9 mouse cellular contexts compared by ENCODE assay signal in genomic region chr9:89827564-89827963, GRCm38 (mm10).
DNase-seq lines count a peak whose midpoint lies in the region; ATAC-seq and TF ChIP-seq lines count a peak whose summit lies in the region.
"Had no signal": no experiment of that assay in that cellular context is flagged by ENCODE, and none has a peak within 500 bp of the region (broad histone marks: within the 10 kb centered on the region; RNA-seq: fewer than 3 reads in every experiment).

No protein-coding gene starts in this region.

- H3K27ac ChIP-seq in heart, postnatal 0 days (ENCODE audit: low read depth) = no peak overlapping the region
- H3K27ac ChIP-seq in midbrain, embryonic 13.5 days = no peak overlapping the region
- H3K27ac ChIP-seq in midbrain, postnatal 0 days (ENCODE audit: low read depth, low read length) = no peak overlapping the region
- no peak overlapping the region for H3K27ac ChIP-seq in intestine, embryonic 14.5 days (ENCODE audit: low read depth)
- no peak overlapping the region for H3K27ac ChIP-seq in stomach, postnatal 0 days (replicated peaks)

- H3K4me2 ChIP-seq in heart, postnatal 0 days (ENCODE audit: low read depth, low read length) = peak overlapping the region; percentile 25; the same call in 1 of the 2 replicates
- H3K4me2 ChIP-seq in midbrain, embryonic 13.5 days (replicated peaks) = peak overlapping the region; percentile 41; the same call in 1 of the 2 replicates
- no peak overlapping the region for H3K4me2 ChIP-seq in midbrain, postnatal 0 days (ENCODE audit: low read depth, low read length, poor library complexity, severe bottlenecking)
- peak overlapping the region; percentile 40 for H3K4me2 ChIP-seq in intestine, embryonic 14.5 days (ENCODE audit: low read length)
- peak overlapping the region; percentile 40; the same call in 1 of the 2 replicates for H3K4me2 ChIP-seq in stomach, postnatal 0 days (replicated peaks; ENCODE audit: low read depth)

- intact Hi-C loops in gastrocnemius, postnatal 36 days (cut with DNase I) = loop anchor here (2.0 to 5.0 kb wide), 2 partner anchors 145 to 249 kb away; no protein-coding TSS in a partner anchor

- no peak overlapping the region for H3K9ac ChIP-seq in heart, postnatal 0 days (replicated peaks; ENCODE audit: low read depth, low read length)
- no peak overlapping the region for H3K9ac ChIP-seq in midbrain, embryonic 13.5 days (replicated peaks)
- H3K9ac ChIP-seq in midbrain, postnatal 0 days (replicated peaks; ENCODE audit: low read length, poor library complexity, severe bottlenecking) = no peak overlapping the region
- H3K9ac ChIP-seq in intestine, embryonic 14.5 days (ENCODE audit: low read length) = no peak overlapping the region
- no peak overlapping the region for H3K9ac ChIP-seq in stomach, postnatal 0 days (ENCODE audit: low read length)

- H3K9me3 ChIP-seq in heart, postnatal 0 days (replicated peaks; ENCODE audit: control insufficient read depth, low read length) = no peaks in the 10 kb centered on the region
- H3K9me3 ChIP-seq in midbrain, embryonic 13.5 days = no peaks in the 10 kb centered on the region
- no peaks in the 10 kb centered on the region for H3K9me3 ChIP-seq in midbrain, postnatal 0 days (ENCODE audit: low read length)
- H3K9me3 ChIP-seq in intestine, embryonic 14.5 days (ENCODE audit: control insufficient read depth, low read length) = no peaks in the 10 kb centered on the region
- no peaks in the 10 kb centered on the region for H3K9me3 ChIP-seq in stomach, postnatal 0 days (ENCODE audit: control insufficient read depth, low read length)

- no peak for TF ChIP-seq EP300 in heart, postnatal 0 days (IDR thresholded peaks at IDR 0.05; ENCODE audit: low read depth)
- TF ChIP-seq EP300 in stomach, postnatal 0 days (optimal IDR thresholded peaks at IDR 0.05) = no peak

- no peaks in the 10 kb centered on the region for H3K36me3 ChIP-seq in heart, postnatal 0 days (replicated peaks; ENCODE audit: control insufficient read depth, insufficient read depth, low read length)
- H3K36me3 ChIP-seq in midbrain, embryonic 13.5 days = no peaks in the 10 kb centered on the region
- no peaks in the 10 kb centered on the region for H3K36me3 ChIP-seq in midbrain, postnatal 0 days (ENCODE audit: insufficient read depth, low read length)
- H3K36me3 ChIP-seq in intestine, embryonic 14.5 days (ENCODE audit: control insufficient read depth, insufficient read depth, low read length) = no peaks in the 10 kb centered on the region
- H3K36me3 ChIP-seq in stomach, postnatal 0 days (ENCODE audit: control insufficient read depth, insufficient read depth, low read length) = no peaks in the 10 kb centered on the region

- TF ChIP-seq CTCF in heart, postnatal 0 days (IDR thresholded peaks at IDR 0.05; ENCODE audit: low read depth) = no peak
- TF ChIP-seq CTCF in midbrain, postnatal 0 days (IDR thresholded peaks at IDR 0.05) = no peak
- no peak for TF ChIP-seq CTCF in stomach, postnatal 0 days (IDR thresholded peaks at IDR 0.05; ENCODE audit: low read depth)

- H3K4me1 ChIP-seq in heart, postnatal 0 days (ENCODE audit: control insufficient read depth, insufficient read depth) = no peaks in the 10 kb centered on the region
- no peaks in the 10 kb centered on the region for H3K4me1 ChIP-seq in midbrain, embryonic 13.5 days (replicated peaks)
- no peaks in the 10 kb centered on the region for H3K4me1 ChIP-seq in midbrain, postnatal 0 days (ENCODE audit: insufficient read depth, low read length)
- no peaks in the 10 kb centered on the region for H3K4me1 ChIP-seq in intestine, embryonic 14.5 days (replicated peaks; ENCODE audit: control insufficient read depth, insufficient read depth, low read length)
- no peaks in the 10 kb centered on the region for H3K4me1 ChIP-seq in stomach, postnatal 0 days (replicated peaks; ENCODE audit: control insufficient read depth, insufficient read depth)

- 52% methylated on average over 5 of the region's 5 CpGs for WGBS in heart, postnatal 0 days
- 61% methylated on average over 5 of the region's 5 CpGs for WGBS in midbrain, embryonic 13.5 days
- WGBS in midbrain, postnatal 0 days = 57% methylated on average over 5 of the region's 5 CpGs
- WGBS in intestine, embryonic 14.5 days = 55% methylated on average over 5 of the region's 5 CpGs
- WGBS in stomach, postnatal 0 days = 50% methylated on average over 5 of the region's 5 CpGs

- no peak overlapping the region for H3K4me3 ChIP-seq in heart, postnatal 0 days (ENCODE audit: low read depth, low read length)
- H3K4me3 ChIP-seq in midbrain, embryonic 13.5 days (replicated peaks) = no peak overlapping the region
- no peak overlapping the region for H3K4me3 ChIP-seq in midbrain, postnatal 0 days (ENCODE audit: low read depth, low read length)
- H3K4me3 ChIP-seq in intestine, embryonic 14.5 days (ENCODE audit: low read depth, low read length) = no peak overlapping the region
- H3K4me3 ChIP-seq in stomach, postnatal 0 days (ENCODE audit: low read depth, low read length) = no peak overlapping the region
- H3K4me3 ChIP-seq: erythroblast, embryonic 14.5 days had no signal

- DNase-seq in heart, postnatal 0 days (ENCODE audit: low spot score) = no peak
- no peak for DNase-seq in heart, adult 11 months
- DNase-seq in midbrain, postnatal 0 days (ENCODE audit: low spot score) = no peak
- no peak for DNase-seq in intestine, embryonic 14.5 days (ENCODE audit: low spot score)
- no peak for DNase-seq in stomach, postnatal 0 days (ENCODE audit: low spot score)
- DNase-seq in gastrocnemius, postnatal 36 days = no peak
- no peak for DNase-seq in adrenal gland, adult 8-10 months

- no peaks in the 10 kb centered on the region for H3K27me3 ChIP-seq in heart, postnatal 0 days (ENCODE audit: control insufficient read depth, insufficient read depth, low read length)
- H3K27me3 ChIP-seq in midbrain, embryonic 13.5 days = no peaks in the 10 kb centered on the region
- H3K27me3 ChIP-seq in midbrain, postnatal 0 days (ENCODE audit: insufficient read depth, low read length) = no peaks in the 10 kb centered on the region; the same call in 1 of the 2 replicates
- no peaks in the 10 kb centered on the region for H3K27me3 ChIP-seq in intestine, embryonic 14.5 days (replicated peaks; ENCODE audit: control insufficient read depth, insufficient read depth, low read length)
- H3K27me3 ChIP-seq in stomach, postnatal 0 days (ENCODE audit: control insufficient read depth, insufficient read depth, low read length) = no peaks in the 10 kb centered on the region

- ATAC-seq in heart, postnatal 0 days (ENCODE audit: insufficient read depth, low read depth) = no peak
- no peak for ATAC-seq in midbrain, embryonic 13.5 days
- ATAC-seq in midbrain, postnatal 0 days (ENCODE audit: low FRiP score) = no peak
- no peak for ATAC-seq in intestine, embryonic 14.5 days (replicated peaks; ENCODE audit: low FRiP score, low TSS enrichment, low read depth)
- no peak; the same call in 1 of the 2 replicates for ATAC-seq in stomach, postnatal 0 days (ENCODE audit: low FRiP score, low TSS enrichment)
